Mouse (Mus musculus): ENCODE measurements around the gene Fam227a. TPM values are rescaled to one million over a fixed set of nuclear protein-coding genes. Genes with fewer than 3 reads are reported as not detected.
A peak's percentile ranks its signal among the peaks of the same experiment; 100 is the strongest.

The Fam227a gene
- polyA plus RNA-seq, 1 experiment from 2014 or later = 1.6 TPM

- Histone ChIP-seq H3K27me3 (ENCODE audit: control insufficient read depth, insufficient read depth, low read length) (no peaks in the 10 kb centered on the region), H3K9me3 (ENCODE audit: control insufficient read depth, low read length) (no peaks in the 10 kb centered on the region), H3K27ac (ENCODE audit: low read depth, low read length) (no peak overlapping the region), H3K9ac (ENCODE audit: low read depth, low read length) (no peak overlapping the region), H3K4me2 (replicated peaks; ENCODE audit: low read depth, low read length) (no peak overlapping the region), H3K4me1 (ENCODE audit: control insufficient read depth, insufficient read depth, low read length) (peaks cover 5% of the 10 kb centered on the region; the same call in 1 of the 2 replicates), H3K4me3 (ENCODE audit: low read length) (no peak overlapping the region), H3K36me3 (ENCODE audit: control insufficient read depth, insufficient read depth, low read length) (peaks cover 3% of the 10 kb centered on the region; the same call in 1 of the 2 replicates)
- WGBS = 92% methylated on average over 2 of the region's 2 CpGs
- ATAC-seq (ENCODE audit: low FRiP score, low TSS enrichment) = no peak
Measured at GRCm38 (mm10) chr15:79609226-79609625, 49.5 kb downstream of the Fam227a start.

GRCm38 (mm10) chr15:79608214-79608613, 50.5 kb downstream of the Fam227a start:
- H3K27ac ChIP-seq (ENCODE audit: low read depth, low read length) = no peak overlapping the region
- 85% methylated on average over 7 of the region's 7 CpGs for WGBS
- no peak for ATAC-seq (ENCODE audit: low FRiP score, low TSS enrichment)
- 0 out of 2 replicates have a peak, but pooled peaks cover 3% of the 10 kb centered on the region for H3K9me3 ChIP-seq (ENCODE audit: control insufficient read depth, low read length)
- H3K4me1 ChIP-seq (ENCODE audit: control insufficient read depth, insufficient read depth, low read length) = peaks cover 5% of the 10 kb centered on the region; the same call in 1 of the 2 replicates
- H3K9ac ChIP-seq (ENCODE audit: low read depth, low read length) = no peak overlapping the region
- no peak overlapping the region for H3K4me2 ChIP-seq (replicated peaks; ENCODE audit: low read depth, low read length)
- no peaks in the 10 kb centered on the region for H3K27me3 ChIP-seq (ENCODE audit: control insufficient read depth, insufficient read depth, low read length)
- H3K36me3 ChIP-seq (ENCODE audit: control insufficient read depth, insufficient read depth, low read length) = peaks cover under 1% of the 10 kb centered on the region; the same call in 1 of the 2 replicates
- H3K4me3 ChIP-seq (ENCODE audit: low read length) = no peak overlapping the region

- H3K27me3 ChIP-seq (ENCODE audit: control insufficient read depth, insufficient read depth, low read length) = no peaks in the 10 kb centered on the region
- H3K36me3 ChIP-seq (ENCODE audit: control insufficient read depth, insufficient read depth, low read length) = no peaks in the 10 kb centered on the region
- peaks cover 5% of the 10 kb centered on the region; the same call in 1 of the 2 replicates for H3K4me1 ChIP-seq (ENCODE audit: control insufficient read depth, insufficient read depth, low read length)
- H3K9ac ChIP-seq (ENCODE audit: low read depth, low read length) = no peak overlapping the region
- no peak overlapping the region for H3K4me2 ChIP-seq (replicated peaks; ENCODE audit: low read depth, low read length)
- H3K4me3 ChIP-seq (ENCODE audit: low read length) = no peak overlapping the region
- 0 out of 2 replicates have a peak, but pooled peaks cover 3% of the 10 kb centered on the region for H3K9me3 ChIP-seq (ENCODE audit: control insufficient read depth, low read length)
- no peak for ATAC-seq (ENCODE audit: low FRiP score, low TSS enrichment)
- no peak overlapping the region for H3K27ac ChIP-seq (ENCODE audit: low read depth, low read length)
- 51% methylated on average over 2 of the region's 2 CpGs for whole genome bisulfite sequencing
Measured at GRCm38 (mm10) chr15:79607757-79608156, 51.0 kb downstream of the Fam227a start.

- no peak for ATAC-seq (ENCODE audit: low FRiP score, low TSS enrichment)
- no peaks in the 10 kb centered on the region for H3K36me3 ChIP-seq (ENCODE audit: control insufficient read depth, insufficient read depth, low read length)
- H3K4me3 ChIP-seq (ENCODE audit: low read length) = no peak overlapping the region
- WGBS = 90% methylated on average over 12 of the region's 12 CpGs
- H3K9me3 ChIP-seq (ENCODE audit: control insufficient read depth, low read length) = 0 out of 2 replicates have a peak, but pooled peaks cover 3% of the 10 kb centered on the region
- no peak overlapping the region for H3K27ac ChIP-seq (ENCODE audit: low read depth, low read length)
- peaks cover 5% of the 10 kb centered on the region; the same call in 1 of the 2 replicates for H3K4me1 ChIP-seq (ENCODE audit: control insufficient read depth, insufficient read depth, low read length)
- H3K4me2 ChIP-seq (replicated peaks; ENCODE audit: low read depth, low read length) = no peak overlapping the region
- H3K9ac ChIP-seq (ENCODE audit: low read depth, low read length) = no peak overlapping the region
- no peaks in the 10 kb centered on the region for H3K27me3 ChIP-seq (ENCODE audit: control insufficient read depth, insufficient read depth, low read length)
Measured at GRCm38 (mm10) chr15:79606161-79606560, 52.6 kb downstream of the Fam227a start.

- Histone ChIP-seq H3K9me3 (ENCODE audit: control insufficient read depth, low read length) (0 out of 2 replicates have a peak, but pooled peaks cover 3% of the 10 kb centered on the region), H3K27ac (ENCODE audit: low read depth, low read length) (no peak within 1 kb of the TSS), H3K27me3 (ENCODE audit: control insufficient read depth, insufficient read depth, low read length) (no peaks in the 10 kb centered on the region), H3K4me1 (ENCODE audit: control insufficient read depth, insufficient read depth, low read length) (peaks cover 5% of the 10 kb centered on the region; the same call in 1 of the 2 replicates), H3K9ac (ENCODE audit: low read depth, low read length) (peak within 1 kb of the TSS; percentile 38), H3K36me3 (ENCODE audit: control insufficient read depth, insufficient read depth, low read length) (no peaks in the 10 kb centered on the region), H3K4me3 (ENCODE audit: low read length) (peak within 1 kb of the TSS; percentile 36), H3K4me2 (replicated peaks; ENCODE audit: low read depth, low read length) (peak within 1 kb of the TSS; percentile 42)
- WGBS = 12% methylated on average over 37 of the region's 37 CpGs
- ATAC-seq (ENCODE audit: low FRiP score, low TSS enrichment) = peak; percentile 69
Measured at GRCm38 (mm10) chr15:79604990-79605665, 53.6 kb downstream of the Fam227a start, which contains the start of gene Dmc1. Gene Dmc1, minus strand, starts transcription at chr15:79605109.

GRCm38 (mm10) chr15:79600176-79600575, 58.6 kb downstream of the Fam227a start:
- H3K9me3 ChIP-seq (ENCODE audit: control insufficient read depth, low read length) = 0 out of 2 replicates have a peak, but pooled peaks cover 3% of the 10 kb centered on the region
- 81% methylated on average over 2 of the region's 2 CpGs for WGBS

GRCm38 (mm10) chr15:79598715-79599114, 60.0 kb downstream of the Fam227a start:
- ATAC-seq (ENCODE audit: low FRiP score, low TSS enrichment) = no peak
- 97% methylated on average over 1 of the region's 1 CpGs for WGBS
- Histone ChIP-seq H3K9me3 (ENCODE audit: control insufficient read depth, low read length) (no peaks in the 10 kb centered on the region), H3K27me3 (ENCODE audit: control insufficient read depth, insufficient read depth, low read length) (no peaks in the 10 kb centered on the region), H3K27ac (ENCODE audit: low read depth, low read length) (no peak overlapping the region), H3K36me3 (ENCODE audit: control insufficient read depth, insufficient read depth, low read length) (no peaks in the 10 kb centered on the region), H3K4me2 (replicated peaks; ENCODE audit: low read depth, low read length) (no peak overlapping the region), H3K4me3 (ENCODE audit: low read length) (no peak overlapping the region), H3K4me1 (ENCODE audit: control insufficient read depth, insufficient read depth, low read length) (no peaks in the 10 kb centered on the region), H3K9ac (ENCODE audit: low read depth, low read length) (no peak overlapping the region)

More at GRCm38 (mm10) chr15:79600176-79600575, 58.6 kb downstream of the Fam227a start:
- H3K27ac ChIP-seq (ENCODE audit: low read depth, low read length) = no peak overlapping the region
- no peak for ATAC-seq (ENCODE audit: low FRiP score, low TSS enrichment)
- H3K27me3 ChIP-seq (ENCODE audit: control insufficient read depth, insufficient read depth, low read length) = no peaks in the 10 kb centered on the region
- no peak overlapping the region for H3K4me3 ChIP-seq (ENCODE audit: low read length)
- peaks cover 5% of the 10 kb centered on the region; the same call in 1 of the 2 replicates for H3K4me1 ChIP-seq (ENCODE audit: control insufficient read depth, insufficient read depth, low read length)
- no peak overlapping the region for H3K4me2 ChIP-seq (replicated peaks; ENCODE audit: low read depth, low read length)
- no peak overlapping the region for H3K9ac ChIP-seq (ENCODE audit: low read depth, low read length)
- H3K36me3 ChIP-seq (ENCODE audit: control insufficient read depth, insufficient read depth, low read length) = no peaks in the 10 kb centered on the region

GRCm38 (mm10) chr15:79581581-79581980, 77.2 kb downstream of the Fam227a start:
- Histone ChIP-seq H3K4me2 (replicated peaks; ENCODE audit: low read depth, low read length) (no peak overlapping the region), H3K4me3 (ENCODE audit: low read length) (no peak overlapping the region), H3K9ac (ENCODE audit: low read depth, low read length) (no peak overlapping the region), H3K27ac (ENCODE audit: low read depth, low read length) (no peak overlapping the region), H3K27me3 (ENCODE audit: control insufficient read depth, insufficient read depth, low read length) (no peaks in the 10 kb centered on the region), H3K9me3 (ENCODE audit: control insufficient read depth, low read length) (no peaks in the 10 kb centered on the region), H3K4me1 (ENCODE audit: control insufficient read depth, insufficient read depth, low read length) (no peaks in the 10 kb centered on the region), H3K36me3 (ENCODE audit: control insufficient read depth, insufficient read depth, low read length) (no peaks in the 10 kb centered on the region)
- ATAC-seq (ENCODE audit: low FRiP score, low TSS enrichment) = no peak
- 61% methylated on average over 1 of the region's 1 CpGs for whole genome bisulfite sequencing

All from kidney, embryonic 14.5 days (tissue).